Mouse (Mus musculus) kidney, embryonic 15.5 days (tissue): ENCODE measurements at regions not wholly inside any gene's neighbourhood (a gene's known extent, or its start where the extent isn't known, plus 50 kb on each side); places are given as distances from the start of the nearest gene placed in this dataset.

Experiments
- ATAC-seq: fragments of 200-750 bp; cut with Nextera tagmentation; replicated peaks from 2 replicates; pipeline ENCODE4 v1.8.0; 2017; ENCODE audit warnings: moderate TSS enrichment; ENCODE audit not compliant: low FRiP score
- H3K27ac ChIP-seq: fragments of 300-500 bp; sonication (generic); 2 replicates; pipeline ENCODE4 v1.5.1; 2015; ENCODE audit warnings: mild to moderate bottlenecking, inconsistent platforms
- H3K27me3 ChIP-seq: fragments of 300-500 bp; sonication (generic); 2 replicates; pipeline ENCODE4 v1.6.1; 2015; ENCODE audit warnings: inconsistent platforms
- H3K36me3 ChIP-seq: fragments of 300-500 bp; sonication (generic); 2 replicates; pipeline ENCODE4 v1.6.1; 2015; ENCODE audit warnings: inconsistent platforms
- H3K4me1 ChIP-seq: fragments of 300-500 bp; sonication (generic); 2 replicates; pipeline ENCODE4 v1.6.1; 2015; ENCODE audit warnings: inconsistent platforms
- H3K4me2 ChIP-seq: fragments of 300-500 bp; sonication (generic); 2 replicates; pipeline ENCODE4 v1.6.1; 2015; ENCODE audit warnings: moderate library complexity, mild to moderate bottlenecking, inconsistent platforms
- H3K4me3 ChIP-seq: fragments of 300-500 bp; sonication (generic); replicated peaks from 2 replicates; pipeline ENCODE4 v1.5.1; 2015; ENCODE audit warnings: mild to moderate bottlenecking, inconsistent platforms
- H3K9ac ChIP-seq: fragments of 300-500 bp; sonication (generic); 2 replicates; pipeline ENCODE4 v1.6.1; 2015; ENCODE audit warnings: mild to moderate bottlenecking, inconsistent platforms
- H3K9me3 ChIP-seq: fragments of 300-500 bp; sonication (generic); replicated peaks from 2 replicates; pipeline ENCODE4 v1.6.1; 2016; ENCODE audit warnings: inconsistent platforms
- WGBS: fragments of 180-500 bp; shearing (Covaris S2); methylation state at CpG from one replicate; pipeline ENCODE4 v1.1.7; 2015; ENCODE audit warnings: mixed read lengths; 5-methylcytosine and 5-hydroxymethylcytosine counted together

DNA sequence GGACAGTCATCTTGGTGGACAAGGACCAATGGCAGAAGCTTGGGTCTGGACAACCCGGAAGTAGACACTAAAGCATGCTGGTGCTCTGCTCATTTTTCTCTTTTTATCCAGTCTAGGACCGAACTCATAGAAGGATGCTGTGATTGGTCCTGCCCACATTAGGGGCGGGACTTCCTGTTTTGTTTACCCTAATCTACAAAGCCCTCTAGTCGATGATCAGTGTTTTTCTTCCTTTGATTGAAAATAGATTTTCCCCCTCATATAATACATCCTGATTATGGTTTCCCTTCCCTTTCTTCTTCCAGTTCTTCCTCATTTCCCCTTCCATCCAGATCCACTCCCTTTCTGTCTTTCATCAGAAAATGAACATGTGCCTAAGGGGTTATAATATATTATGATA is 175.0 kb upstream of the Stt3b start:
- Histone ChIP-seq H3K27ac (no peak overlapping the region), H3K4me3 (no peak overlapping the region), H3K27me3 (peaks cover 10% of the 10 kb centered on the region; the same call in 1 of the 2 replicates), H3K9ac (no peak overlapping the region), H3K4me1 (no peaks in the 10 kb centered on the region), H3K4me2 (no peak overlapping the region), H3K9me3 (no peaks in the 10 kb centered on the region), H3K36me3 (no peaks in the 10 kb centered on the region)
- no peak for ATAC-seq
- 89% methylated on average over 4 of the region's 4 CpGs for WGBS

DNA sequence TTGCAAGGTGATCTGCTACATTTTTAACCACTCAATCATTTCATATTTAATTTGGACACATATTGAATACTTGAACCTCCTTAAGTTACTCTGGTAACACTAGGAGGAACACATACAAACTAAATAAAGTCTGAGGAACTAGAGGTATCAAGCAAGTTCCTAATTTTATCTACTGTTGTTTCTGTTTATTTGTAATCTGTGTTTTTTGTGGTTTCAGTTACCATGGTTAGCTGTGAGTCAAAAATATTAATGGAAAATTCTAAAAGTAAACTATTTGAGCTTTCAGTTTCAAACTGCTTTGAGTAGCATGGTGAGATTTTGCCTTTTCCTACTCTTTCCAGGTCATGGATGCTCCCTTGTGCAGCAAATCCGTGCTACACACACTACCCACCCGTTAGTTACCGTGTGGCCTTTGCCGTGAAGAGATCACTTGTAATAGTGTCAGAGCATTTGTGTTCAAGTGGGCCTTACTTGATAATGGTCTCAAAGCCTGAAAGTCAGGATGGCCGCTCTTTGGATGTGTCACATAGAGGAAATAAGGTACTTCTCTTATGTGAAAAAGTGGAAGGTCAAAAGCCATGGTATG is 177.0 kb upstream of the Stt3b start:
- peaks cover 10% of the 10 kb centered on the region; the same call in 1 of the 2 replicates for H3K27me3 ChIP-seq
- no peaks in the 10 kb centered on the region for H3K9me3 ChIP-seq
- H3K4me1 ChIP-seq: no peaks in the 10 kb centered on the region
- no peak overlapping the region for H3K27ac ChIP-seq
- no peak overlapping the region for H3K4me3 ChIP-seq
- no peaks in the 10 kb centered on the region for H3K36me3 ChIP-seq
- H3K4me2 ChIP-seq: no peak overlapping the region
- WGBS: 92% methylated on average over 5 of the region's 5 CpGs
- H3K9ac ChIP-seq: no peak overlapping the region
- no peak for ATAC-seq

DNA sequence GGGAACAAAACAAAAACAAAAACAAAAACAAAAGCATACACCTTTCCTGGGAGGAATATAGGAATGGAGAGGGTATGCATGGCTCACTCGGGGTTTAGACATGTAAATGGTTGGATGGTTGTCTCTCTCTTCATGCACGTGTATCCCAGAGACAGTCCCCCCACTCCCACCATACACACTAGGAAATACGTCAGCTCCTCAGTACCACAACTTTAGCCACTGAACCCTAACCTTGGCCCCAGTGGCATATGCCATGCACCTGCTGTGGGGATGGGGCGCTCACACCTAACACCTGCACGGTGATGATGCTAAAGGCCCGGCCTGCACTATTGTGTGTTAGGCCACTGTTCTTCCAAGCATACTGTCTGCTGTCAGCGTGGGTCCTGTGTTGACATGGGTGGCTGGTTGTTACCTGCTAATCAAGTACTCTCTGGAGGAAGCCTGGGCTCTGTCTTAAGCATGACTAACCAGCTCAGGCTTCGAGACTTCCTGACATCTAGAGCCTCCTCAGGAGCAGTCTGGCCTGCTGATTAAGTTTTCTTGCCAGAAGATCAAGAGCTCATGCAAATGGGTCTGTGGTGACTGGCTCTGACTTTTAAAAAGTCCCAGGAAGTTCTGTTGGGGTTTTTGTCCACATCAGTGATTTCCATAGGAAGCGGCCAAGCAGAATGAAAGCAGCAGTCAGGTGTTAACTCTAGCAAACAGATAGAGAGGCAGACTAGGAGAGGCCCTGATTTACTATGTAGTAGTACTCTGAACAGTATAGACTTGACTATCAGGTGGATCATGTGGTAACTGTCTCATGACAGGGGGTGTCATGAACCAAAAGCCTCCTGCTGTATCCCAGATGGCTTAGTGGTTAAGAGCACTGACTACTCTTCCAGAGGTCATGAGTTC is 178.9 kb upstream of the Stt3b start:
- Histone ChIP-seq H3K9ac (no peak overlapping the region), H3K27ac (no peak overlapping the region), H3K9me3 (no peaks in the 10 kb centered on the region), H3K4me1 (no peaks in the 10 kb centered on the region), H3K27me3 (peaks cover 12% of the 10 kb centered on the region), H3K4me2 (no peak overlapping the region), H3K36me3 (no peaks in the 10 kb centered on the region), H3K4me3 (no peak overlapping the region)
- 71% methylated on average over 9 of the region's 9 CpGs for WGBS
- 0 out of 2 replicates have a peak, but pooled peaks have one; percentile 25 for ATAC-seq

GRCm38 (mm10) chr9:115492431-115493171 is 182.4 kb upstream of the Stt3b start:
- Histone ChIP-seq H3K9ac (no peak overlapping the region), H3K4me2 (no peak overlapping the region), H3K27ac (no peak overlapping the region), H3K4me3 (no peak overlapping the region), H3K36me3 (no peaks in the 10 kb centered on the region), H3K9me3 (no peaks in the 10 kb centered on the region), H3K4me1 (no peaks in the 10 kb centered on the region), H3K27me3 (peaks cover 14% of the 10 kb centered on the region)
- 85% methylated on average over 6 of the region's 6 CpGs for WGBS
- ATAC-seq: no peak

DNA sequence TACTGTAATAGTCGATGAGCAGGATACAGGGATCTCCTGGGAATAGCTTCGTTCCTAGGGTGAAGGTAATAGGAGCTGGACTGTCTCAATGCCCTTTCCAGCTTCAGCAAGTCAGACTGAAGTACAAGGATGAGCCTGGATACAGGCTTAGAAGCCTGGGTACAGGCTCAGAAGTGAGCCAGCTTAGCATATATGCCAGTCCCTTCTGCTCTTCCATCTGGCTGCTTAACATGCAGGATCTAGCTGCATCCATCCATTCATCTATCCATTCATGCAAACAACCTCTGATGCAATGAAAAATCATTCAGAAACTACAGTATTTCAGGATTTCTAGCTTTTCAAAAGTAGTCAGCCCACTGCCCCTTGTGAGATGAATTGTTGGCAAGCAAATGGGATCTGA is 183.5 kb upstream of the Stt3b start:
- H3K4me2 ChIP-seq: no peak overlapping the region
- no peaks in the 10 kb centered on the region for H3K36me3 ChIP-seq
- no peak overlapping the region for H3K4me3 ChIP-seq
- no peak overlapping the region for H3K27ac ChIP-seq
- ATAC-seq: no peak
- 84% methylated on average over 2 of the region's 2 CpGs for WGBS
- H3K9me3 ChIP-seq: no peaks in the 10 kb centered on the region
- peaks cover 8% of the 10 kb centered on the region for H3K27me3 ChIP-seq
- H3K9ac ChIP-seq: no peak overlapping the region
- no peaks in the 10 kb centered on the region for H3K4me1 ChIP-seq

GRCm38 (mm10) chr9:115499536-115499935 is 189.3 kb upstream of the Stt3b start:
- H3K27ac ChIP-seq: no peak overlapping the region
- no peaks in the 10 kb centered on the region for H3K27me3 ChIP-seq
- WGBS: 62% methylated on average over 3 of the region's 3 CpGs
- H3K36me3 ChIP-seq: no peaks in the 10 kb centered on the region
- no peaks in the 10 kb centered on the region for H3K9me3 ChIP-seq
- ATAC-seq: no peak
- H3K4me2 ChIP-seq: no peak overlapping the region
- no peak overlapping the region for H3K9ac ChIP-seq
- H3K4me3 ChIP-seq: no peak overlapping the region
- H3K4me1 ChIP-seq: no peaks in the 10 kb centered on the region

DNA sequence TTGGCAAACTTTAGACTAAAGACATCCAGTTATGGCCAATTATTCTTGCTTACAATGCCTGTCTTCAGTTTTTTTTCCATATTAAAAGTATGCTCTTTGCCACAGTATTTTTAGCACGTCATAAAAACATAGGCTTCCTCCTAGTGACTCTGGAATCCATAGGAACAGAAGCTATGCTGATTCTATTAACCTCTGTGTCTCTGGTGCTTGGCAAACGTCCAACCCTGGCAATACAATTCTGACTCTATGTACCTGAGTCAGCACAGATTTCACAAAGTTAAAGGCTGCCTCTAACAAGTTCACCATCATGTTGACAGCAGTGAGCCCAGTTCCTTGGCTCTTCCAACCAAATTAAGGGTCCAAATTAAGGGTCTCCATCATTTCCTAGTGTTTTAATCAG is 194.6 kb upstream of the Stt3b start:
- no peak overlapping the region for H3K9ac ChIP-seq
- no peak overlapping the region for H3K4me2 ChIP-seq
- H3K27ac ChIP-seq: no peak overlapping the region
- WGBS: 41% methylated on average over 2 of the region's 2 CpGs
- no peak for ATAC-seq
- H3K27me3 ChIP-seq: 0 out of 2 replicates have a peak, but pooled peaks cover 3% of the 10 kb centered on the region
- H3K4me1 ChIP-seq: no peaks in the 10 kb centered on the region
- no peaks in the 10 kb centered on the region for H3K9me3 ChIP-seq
- no peaks in the 10 kb centered on the region for H3K36me3 ChIP-seq
- H3K4me3 ChIP-seq: no peak overlapping the region

GRCm38 (mm10) chr9:115507131-115507689 is 197.0 kb upstream of the Stt3b start:
- Histone ChIP-seq H3K4me2 (no peak overlapping the region), H3K27me3 (0 out of 2 replicates have a peak, but pooled peaks cover 3% of the 10 kb centered on the region), H3K9ac (no peak overlapping the region), H3K36me3 (no peaks in the 10 kb centered on the region), H3K4me3 (no peak overlapping the region), H3K9me3 (no peaks in the 10 kb centered on the region), H3K27ac (no peak overlapping the region), H3K4me1 (no peaks in the 10 kb centered on the region)
- ATAC-seq: no peak
- WGBS: 77% methylated on average over 7 of the region's 7 CpGs

DNA sequence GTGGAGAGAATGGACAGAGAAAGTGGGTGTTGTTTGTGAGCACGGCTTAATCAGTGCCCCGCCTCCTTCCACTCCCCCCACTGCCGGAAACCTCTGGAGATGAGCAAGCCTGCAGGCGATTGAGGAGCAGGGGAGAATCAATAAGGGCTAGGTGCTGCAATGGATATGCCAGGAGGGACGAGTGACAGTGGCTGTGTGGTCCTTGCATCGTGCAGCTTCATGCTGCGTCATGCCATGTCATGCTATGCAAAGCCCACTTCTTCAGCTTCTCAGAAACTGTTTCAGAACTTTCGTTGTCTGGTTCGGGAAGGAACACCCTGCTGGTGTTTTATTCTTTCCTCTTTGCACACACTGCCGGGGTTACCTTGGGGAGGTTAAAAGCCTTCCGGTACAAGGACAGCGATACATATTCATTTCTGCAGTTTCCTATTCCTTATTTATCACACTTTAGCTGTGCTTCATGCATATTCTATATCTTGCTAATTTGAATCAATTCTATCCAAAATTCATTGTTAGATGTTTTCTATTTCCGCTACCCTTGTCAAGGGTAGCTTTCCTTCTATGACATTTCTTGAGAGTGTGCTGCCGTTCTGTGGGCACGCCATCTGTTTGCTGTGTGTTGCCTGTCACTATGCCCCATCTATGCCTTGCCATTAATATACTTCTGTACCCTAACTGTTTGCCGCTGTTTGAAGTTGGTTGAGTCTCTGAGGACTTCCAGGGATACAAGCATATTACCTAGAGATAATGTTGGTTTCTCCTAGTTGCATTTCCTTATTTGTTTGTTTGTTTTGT is 202.8 kb upstream of the Stt3b start:
- 69% methylated on average over 16 of the region's 16 CpGs for WGBS
- Histone ChIP-seq H3K27ac (no peak overlapping the region), H3K4me3 (no peak overlapping the region), H3K9me3 (peaks cover 9% of the 10 kb centered on the region; the same call in 1 of the 2 replicates), H3K4me2 (no peak overlapping the region), H3K9ac (no peak overlapping the region), H3K27me3 (no peaks in the 10 kb centered on the region), H3K36me3 (no peaks in the 10 kb centered on the region), H3K4me1 (0 out of 2 replicates have a peak, but pooled peaks cover 2% of the 10 kb centered on the region)
- ATAC-seq: no peak

GRCm38 (mm10) chr9:115517903-115518302 is 207.7 kb upstream of the Stt3b start:
- Histone ChIP-seq H3K4me1 (no peaks in the 10 kb centered on the region), H3K4me2 (no peak overlapping the region), H3K9me3 (peaks cover 9% of the 10 kb centered on the region; the same call in 1 of the 2 replicates), H3K27ac (no peak overlapping the region), H3K9ac (no peak overlapping the region), H3K27me3 (no peaks in the 10 kb centered on the region), H3K36me3 (no peaks in the 10 kb centered on the region), H3K4me3 (no peak overlapping the region)
- no peak for ATAC-seq

- 0 out of 2 replicates have a peak overlapping the region, but pooled peaks have one; percentile 22 for H3K27ac ChIP-seq
- ATAC-seq: peak; percentile 49; the same call in 1 of the 2 replicates
- no peaks in the 10 kb centered on the region for H3K27me3 ChIP-seq
- H3K4me2 ChIP-seq: no peak overlapping the region
- no peaks in the 10 kb centered on the region for H3K9me3 ChIP-seq
- peaks cover 19% of the 10 kb centered on the region for H3K4me1 ChIP-seq
- H3K4me3 ChIP-seq: no peak overlapping the region
- H3K36me3 ChIP-seq: no peaks in the 10 kb centered on the region
- WGBS: 43% methylated on average over 3 of the region's 3 CpGs
- no peak overlapping the region for H3K9ac ChIP-seq
Measured at GRCm38 (mm10) chr9:115524161-115524560, 213.9 kb upstream of the Stt3b start.
